Mouse (Mus musculus) gastrocnemius, postnatal 14 days (tissue): Measurements from ENCODE around the gene Dclk3. TPM values are rescaled to one million over a fixed set of nuclear protein-coding genes. Genes with fewer than 3 reads are reported as not detected.
A peak's percentile ranks its signal among the peaks of the same experiment; 100 is the strongest.

Source experiments
- DNase-seq: peaks from one replicate; pipeline ENCODE4 v3.0.0; 2021; ENCODE audit warnings: mixed read lengths
- intact Hi-C: fragments of 180-260 bp; cut with DNase I; formaldehyde crosslinking; loops from one replicate; pipeline ENCODE4 v1.15.1; 2025; ENCODE audit warnings: low total_unique reads
- long read RNA-seq, 2 experiments: library from polyadenylated mRNA; stranded (forward); transcript quantifications; one replicate each; pipeline ENCODE4 v2.0.0; 2021
- total RNA-seq, 2 experiments: library from RNA; stranded (reverse); gene quantifications; 2 replicates each; pipeline ENCODE4 v1.2.3; 2021

Gene Dclk3
- total RNA-seq, result 1 to 10 TPM in 1 of 2 experiments, under 1 TPM in 1; 0.62 to 1.4 TPM
- long read RNA-seq, experiment 1, partial matches to known transcripts, result 0 of 2 reads
- long read RNA-seq, experiment 1, other reads (novel, unspliced or antisense), result 0 of 2 reads
- long read RNA-seq, experiment 2, partial matches to known transcripts, result 0 of 1 reads
- long read RNA-seq, experiment 2, other reads (novel, unspliced or antisense), result 0 of 1 reads

GRCm38 (mm10) chr9:111438904-111439835 is at the start of gene Dclk3:
Gene Dclk3, plus strand, starts transcription at chr9:111439081.
- intact Hi-C loops, result no loop called here
- peak; percentile 43 for DNase-seq

- intact Hi-C loops, result no loop called here
- no peak for DNase-seq
Observed at GRCm38 (mm10) chr9:111390016-111390415, 48.9 kb upstream of the Dclk3 start.

GRCm38 (mm10) chr9:111391036-111391435 is 47.8 kb upstream of the Dclk3 start:
- no peak for DNase-seq
- intact Hi-C loops, result no loop called here

GRCm38 (mm10) chr9:111391926-111392442 is 46.9 kb upstream of the Dclk3 start:
- DNase-seq, result no peak
- intact Hi-C loops, result no loop called here

- intact Hi-C loops, result no loop called here
Observed at GRCm38 (mm10) chr9:111395265-111395664, 43.6 kb upstream of the Dclk3 start.

GRCm38 (mm10) chr9:111398059-111398458 is 40.8 kb upstream of the Dclk3 start:
- intact Hi-C loops, result no loop called here
- no peak for DNase-seq

More at GRCm38 (mm10) chr9:111395265-111395664, 43.6 kb upstream of the Dclk3 start:
- no peak for DNase-seq

GRCm38 (mm10) chr9:111400089-111400488 is 38.8 kb upstream of the Dclk3 start:
- intact Hi-C loops, result no loop called here
- no peak for DNase-seq

- DNase-seq, result no peak
- intact Hi-C loops, result no loop called here
Observed at GRCm38 (mm10) chr9:111403159-111403558, 35.7 kb upstream of the Dclk3 start.

- intact Hi-C loops, result no loop called here
- DNase-seq, result no peak
Observed at GRCm38 (mm10) chr9:111404346-111405079, 34.4 kb upstream of the Dclk3 start.

GRCm38 (mm10) chr9:111405080-111405428 is 33.8 kb upstream of the Dclk3 start:
- intact Hi-C loops, result no loop called here
- no peak for DNase-seq

GRCm38 (mm10) chr9:111408012-111408411 is 30.9 kb upstream of the Dclk3 start:
- intact Hi-C loops, result no loop called here
- DNase-seq, result no peak

GRCm38 (mm10) chr9:111408427-111408826 is 30.5 kb upstream of the Dclk3 start:
- intact Hi-C loops, result no loop called here
- no peak for DNase-seq

GRCm38 (mm10) chr9:111412471-111413160 is 26.3 kb upstream of the Dclk3 start:
- intact Hi-C loops, result no loop called here
- DNase-seq, result no peak

GRCm38 (mm10) chr9:111421862-111422261 is 17.0 kb upstream of the Dclk3 start:
- intact Hi-C loops, result no loop called here

GRCm38 (mm10) chr9:111422567-111422966 is 16.3 kb upstream of the Dclk3 start:
- DNase-seq, result no peak
- intact Hi-C loops, result no loop called here

More at GRCm38 (mm10) chr9:111421862-111422261, 17.0 kb upstream of the Dclk3 start:
- no peak for DNase-seq

- DNase-seq, result peak; percentile 42
- intact Hi-C loops, result no loop called here
Observed at GRCm38 (mm10) chr9:111425113-111425512, 13.8 kb upstream of the Dclk3 start.

GRCm38 (mm10) chr9:111425952-111426351 is 12.9 kb upstream of the Dclk3 start:
- no peak for DNase-seq
- intact Hi-C loops, result no loop called here

GRCm38 (mm10) chr9:111427891-111428555 is 10.9 kb upstream of the Dclk3 start:
- intact Hi-C loops, result no loop called here
- DNase-seq, result no peak
